Mouse (Mus musculus): ENCODE results near the gene Ptprn. TPM values are rescaled to one million over a fixed set of nuclear protein-coding genes. Genes with fewer than 3 reads are reported as not detected.
A peak's percentile ranks its signal among the peaks of the same experiment; 100 is the strongest.

Ptprn gene
- polyA plus RNA-seq, 1 experiment from 2014 or later, result 11.1 TPM

- peaks cover 27% of the 10 kb centered on the region for H3K36me3 ChIP-seq
- peaks cover 25% of the 10 kb centered on the region for H3K4me1 ChIP-seq (replicated peaks)
- 3% methylated on average over 38 of the region's 38 CpGs for WGBS
- H3K9ac ChIP-seq (replicated peaks), result peak overlapping the region; percentile 68
- H3K9me3 ChIP-seq, result no peaks in the 10 kb centered on the region
- peaks cover 78% of the 10 kb centered on the region for H3K27me3 ChIP-seq
- H3K4me3 ChIP-seq (replicated peaks), result peak overlapping the region; percentile 56
- peak; percentile 77 for ATAC-seq
- H3K4me2 ChIP-seq (replicated peaks), result peak overlapping the region; percentile 95
- H3K27ac ChIP-seq, result no peak overlapping the region
Observed at GRCm38 (mm10) chr1:75218227-75219001, 45.9 kb downstream of the Ptprn start.

- Histone ChIP-seq H3K4me1 (replicated peaks) (peaks cover 30% of the 10 kb centered on the region), H3K9ac (replicated peaks) (0 out of 2 replicates have a peak overlapping the region, but pooled peaks have one; percentile 68), H3K4me3 (replicated peaks) (peak overlapping the region; percentile 56; the same call in 1 of the 2 replicates), H3K4me2 (replicated peaks) (peak overlapping the region; percentile 95; the same call in 1 of the 2 replicates), H3K9me3 (no peaks in the 10 kb centered on the region), H3K36me3 (peaks cover 32% of the 10 kb centered on the region), H3K27me3 (peaks cover 73% of the 10 kb centered on the region), H3K27ac (no peak overlapping the region)
- WGBS, result 7% methylated on average over 6 of the region's 6 CpGs
- no peak for ATAC-seq
Observed at GRCm38 (mm10) chr1:75217893-75218226, 46.4 kb downstream of the Ptprn start.

GRCm38 (mm10) chr1:75216797-75217585 lies 47.3 kb downstream of the Ptprn start:
- peaks cover 64% of the 10 kb centered on the region for H3K27me3 ChIP-seq
- H3K27ac ChIP-seq, result no peak overlapping the region
- 85% methylated on average over 13 of the region's 13 CpGs for WGBS
- peaks cover 39% of the 10 kb centered on the region for H3K4me1 ChIP-seq (replicated peaks)
- H3K36me3 ChIP-seq, result peaks cover 41% of the 10 kb centered on the region
- H3K9me3 ChIP-seq, result no peaks in the 10 kb centered on the region
- H3K4me2 ChIP-seq (replicated peaks), result no peak overlapping the region
- H3K9ac ChIP-seq (replicated peaks), result no peak overlapping the region
- ATAC-seq, result no peak
- H3K4me3 ChIP-seq (replicated peaks), result no peak overlapping the region

- peaks cover 49% of the 10 kb centered on the region for H3K4me1 ChIP-seq (replicated peaks)
- WGBS, result 95% methylated on average over 9 of the region's 9 CpGs
- ATAC-seq, result no peak
- no peaks in the 10 kb centered on the region for H3K9me3 ChIP-seq
- H3K27ac ChIP-seq, result no peak overlapping the region
- no peak overlapping the region for H3K4me3 ChIP-seq (replicated peaks)
- H3K36me3 ChIP-seq, result peaks cover 42% of the 10 kb centered on the region
- H3K27me3 ChIP-seq, result peaks cover 52% of the 10 kb centered on the region
- no peak overlapping the region for H3K4me2 ChIP-seq (replicated peaks)
- H3K9ac ChIP-seq (replicated peaks), result no peak overlapping the region
Observed at GRCm38 (mm10) chr1:75215785-75216184, 48.5 kb downstream of the Ptprn start.

- no peak overlapping the region for H3K27ac ChIP-seq
- no peak for ATAC-seq
- H3K9me3 ChIP-seq, result no peaks in the 10 kb centered on the region
- 75% methylated on average over 5 of the region's 5 CpGs for WGBS
- no peak overlapping the region for H3K9ac ChIP-seq (replicated peaks)
- H3K36me3 ChIP-seq, result peaks cover 42% of the 10 kb centered on the region
- H3K4me3 ChIP-seq (replicated peaks), result no peak overlapping the region
- no peak overlapping the region for H3K4me2 ChIP-seq (replicated peaks)
- H3K4me1 ChIP-seq (replicated peaks), result peaks cover 54% of the 10 kb centered on the region
- H3K27me3 ChIP-seq, result peaks cover 43% of the 10 kb centered on the region
Observed at GRCm38 (mm10) chr1:75214886-75215285, 49.4 kb downstream of the Ptprn start.

- H3K27me3 ChIP-seq, result peaks cover 40% of the 10 kb centered on the region
- H3K4me1 ChIP-seq (replicated peaks), result peaks cover 54% of the 10 kb centered on the region
- ATAC-seq, result no peak
- H3K4me2 ChIP-seq (replicated peaks), result no peak overlapping the region
- H3K27ac ChIP-seq, result no peak overlapping the region
- H3K36me3 ChIP-seq, result peaks cover 42% of the 10 kb centered on the region
- 84% methylated on average over 2 of the region's 2 CpGs for whole genome bisulfite sequencing
- H3K4me3 ChIP-seq (replicated peaks), result no peak overlapping the region
- no peak overlapping the region for H3K9ac ChIP-seq (replicated peaks)
- no peaks in the 10 kb centered on the region for H3K9me3 ChIP-seq
Observed at GRCm38 (mm10) chr1:75214442-75214841, 49.9 kb downstream of the Ptprn start.

GRCm38 (mm10) chr1:75213096-75213495 lies 51.2 kb downstream of the Ptprn start:
- H3K27ac ChIP-seq, result no peak overlapping the region
- H3K36me3 ChIP-seq, result peaks cover 42% of the 10 kb centered on the region
- WGBS, result 89% methylated on average over 7 of the region's 7 CpGs
- ATAC-seq, result no peak
- H3K4me2 ChIP-seq (replicated peaks), result no peak overlapping the region
- H3K4me3 ChIP-seq (replicated peaks), result no peak overlapping the region
- H3K27me3 ChIP-seq, result peaks cover 28% of the 10 kb centered on the region
- H3K4me1 ChIP-seq (replicated peaks), result peaks cover 53% of the 10 kb centered on the region
- no peaks in the 10 kb centered on the region for H3K9me3 ChIP-seq
- no peak overlapping the region for H3K9ac ChIP-seq (replicated peaks)

GRCm38 (mm10) chr1:75212542-75212941 lies 51.8 kb downstream of the Ptprn start:
- Histone ChIP-seq H3K4me1 (replicated peaks) (peaks cover 51% of the 10 kb centered on the region), H3K4me3 (replicated peaks) (no peak overlapping the region), H3K4me2 (replicated peaks) (no peak overlapping the region), H3K27me3 (peaks cover 22% of the 10 kb centered on the region), H3K27ac (no peak overlapping the region), H3K9ac (replicated peaks) (no peak overlapping the region), H3K36me3 (peaks cover 42% of the 10 kb centered on the region), H3K9me3 (no peaks in the 10 kb centered on the region)
- 81% methylated on average over 4 of the region's 4 CpGs for WGBS
- ATAC-seq, result no peak

GRCm38 (mm10) chr1:75211141-75211708 lies 53.1 kb downstream of the Ptprn start:
- no peak overlapping the region for H3K27ac ChIP-seq
- peak; percentile 35 for ATAC-seq

GRCm38 (mm10) chr1:75210136-75211087 lies 53.9 kb downstream of the Ptprn start, which contains the start of the genes Glb1l and Stk16:
Gene Glb1l (minus strand): TSS chr1:75210813.
Gene Stk16 (plus strand): TSS chr1:75210838.
- peak; percentile 97 for ATAC-seq
- 5% methylated on average over 42 of the region's 42 CpGs for WGBS
- Histone ChIP-seq H3K4me1 (replicated peaks) (peaks cover 51% of the 10 kb centered on the region), H3K27ac (no peak within 1 kb of the TSS), H3K9me3 (no peaks in the 10 kb centered on the region), H3K36me3 (peaks cover 36% of the 10 kb centered on the region), H3K4me2 (replicated peaks) (peak within 1 kb of the TSS; percentile 99), H3K27me3 (peaks cover 3% of the 10 kb centered on the region; the same call in 1 of the 2 replicates), H3K4me3 (replicated peaks) (peak within 1 kb of the TSS; percentile 98), H3K9ac (replicated peaks) (peak within 1 kb of the TSS; percentile 95)

More at GRCm38 (mm10) chr1:75211141-75211708, 53.1 kb downstream of the Ptprn start:
- H3K9ac ChIP-seq (replicated peaks), result peak overlapping the region; percentile 95
- H3K4me3 ChIP-seq (replicated peaks), result peak overlapping the region; percentile 98
- peaks cover 51% of the 10 kb centered on the region for H3K4me1 ChIP-seq (replicated peaks)
- peak overlapping the region; percentile 99 for H3K4me2 ChIP-seq (replicated peaks)
- 14% methylated on average over 17 of the region's 17 CpGs for WGBS
- no peaks in the 10 kb centered on the region for H3K9me3 ChIP-seq
- H3K27me3 ChIP-seq, result peaks cover 9% of the 10 kb centered on the region
- peaks cover 42% of the 10 kb centered on the region for H3K36me3 ChIP-seq

Data from midbrain, embryonic 13.5 days (tissue).